Mouse (Mus musculus) bone marrow macrophage, adult 2 months (primary cell): Measurements from ENCODE around the gene Rnf41.

Experiments used
- CTCF ChIP-seq: IDR thresholded peaks from 2 replicates; pipeline ENCODE4 v1.5.1; 2012; ENCODE audit warnings: low read depth, mild to moderate bottlenecking, low read length, moderate library complexity
- POLR2A ChIP-seq: IDR thresholded peaks from 2 replicates; pipeline ENCODE4 v1.6.1; 2012; ENCODE audit warnings: mild to moderate bottlenecking, low read depth, low read length, borderline replicate concordance

- TF ChIP-seq CTCF, result no peak
- TF ChIP-seq POLR2A, result no peak
These were observed 47.4 kb downstream of the Rnf41 start, which contains the start of gene Smarcc2 for GRCm38 (mm10) chr10:128458719-128459408.
